Mouse (Mus musculus) intestine, embryonic 14.5 days (tissue): Measurements from ENCODE around the gene Krt72. TPM values are rescaled to one million over a fixed set of nuclear protein-coding genes. Genes with fewer than 3 reads are reported as not detected.

Source experiments
- ATAC-seq: fragments of 200-750 bp; cut with Nextera tagmentation; replicated peaks from 2 replicates; pipeline ENCODE4 v1.8.0; 2017; ENCODE audit warnings: low read depth, moderate number of reproducible peaks, moderate TSS enrichment, moderate library complexity; ENCODE audit not compliant: low FRiP score, low TSS enrichment
- DNase-seq: peaks from one replicate; pipeline ENCODE4 v3.0.0-alpha.2; 2018; ENCODE audit warnings: low spot score
- H3K27ac ChIP-seq: fragments of 300-500 bp; sonication (generic); 2 replicates; pipeline ENCODE4 v1.5.1; 2014; ENCODE audit warnings: low read depth, mild to moderate bottlenecking, control low read depth
- H3K27me3 ChIP-seq: fragments of 300-500 bp; sonication (generic); replicated peaks from 2 replicates; pipeline ENCODE4 v1.6.1; 2014; ENCODE audit warnings: low read length, control low read depth; ENCODE audit not compliant: control insufficient read depth, insufficient read depth
- H3K36me3 ChIP-seq: fragments of 300-500 bp; sonication (generic); 2 replicates; pipeline ENCODE4 v1.6.1; 2014; ENCODE audit warnings: low read length, control low read depth; ENCODE audit not compliant: control insufficient read depth, insufficient read depth
- H3K4me1 ChIP-seq: fragments of 300-500 bp; sonication (generic); replicated peaks from 2 replicates; pipeline ENCODE4 v1.6.1; 2014; ENCODE audit warnings: low read length, control low read depth, mixed read lengths; ENCODE audit not compliant: control insufficient read depth, insufficient read depth
- H3K4me2 ChIP-seq: fragments of 300-500 bp; sonication (generic); 2 replicates; pipeline ENCODE4 v1.6.1; 2014; ENCODE audit warnings: low read length
- H3K4me3 ChIP-seq: fragments of 300-500 bp; sonication (generic); 2 replicates; pipeline ENCODE4 v1.5.1; 2014; ENCODE audit warnings: low read depth, low read length, control low read depth, mixed read lengths
- H3K9ac ChIP-seq: fragments of 300-500 bp; sonication (generic); 2 replicates; pipeline ENCODE4 v1.6.1; 2014; ENCODE audit warnings: mild to moderate bottlenecking, low read length
- H3K9me3 ChIP-seq: fragments of 300-500 bp; sonication (generic); 2 replicates; pipeline ENCODE4 v1.6.1; 2016; ENCODE audit warnings: low read length, control low read depth; ENCODE audit not compliant: control insufficient read depth
- WGBS: fragments of 180-500 bp; shearing (Covaris S2); extraction: QIAGEN DNeasy Blood & Tissue Kit; methylation state at CpG from one replicate; pipeline ENCODE4 v1.1.7; 2014; 5-methylcytosine and 5-hydroxymethylcytosine counted together
- polyA plus RNA-seq: library from polyadenylated mRNA; unstranded; fragments of >200 nt; fragmentation: Nextera tagmentation; extraction: Ambion mirVana; gene quantifications from 2 replicates; pipeline ENCODE4 v1.2.1, GENCODE M21; 2014

The Krt72 gene
- polyA plus RNA-seq, result not detected in 2 replicates

- no peak for DNase-seq
- 88% methylated on average over 18 of the region's 18 CpGs for WGBS
- no peaks in the 10 kb centered on the region for H3K9me3 ChIP-seq
- no peak within 1 kb of the TSS for H3K27ac ChIP-seq
- no peak within 1 kb of the TSS for H3K4me2 ChIP-seq
- no peak within 1 kb of the TSS for H3K9ac ChIP-seq
- no peak for ATAC-seq
- no peaks in the 10 kb centered on the region for H3K4me1 ChIP-seq
- H3K4me3 ChIP-seq, result no peak within 1 kb of the TSS
- H3K36me3 ChIP-seq, result no peaks in the 10 kb centered on the region
- H3K27me3 ChIP-seq, result no peaks in the 10 kb centered on the region
Observed at GRCm38 (mm10) chr15:101786360-101786759, at the start of gene Krt72. Krt72 (minus strand) TSS chr15:101786460.

- no peak overlapping the region for H3K27ac ChIP-seq
- no peak overlapping the region for H3K9ac ChIP-seq
- H3K4me2 ChIP-seq, result no peak overlapping the region
- H3K4me3 ChIP-seq, result no peak overlapping the region
- H3K9me3 ChIP-seq, result no peaks in the 10 kb centered on the region
- WGBS, result 64% methylated on average over 5 of the region's 5 CpGs
- ATAC-seq, result no peak
- no peaks in the 10 kb centered on the region for H3K36me3 ChIP-seq
- DNase-seq, result no peak
- H3K4me1 ChIP-seq, result no peaks in the 10 kb centered on the region; the same call in 1 of the 2 replicates
- no peaks in the 10 kb centered on the region for H3K27me3 ChIP-seq
Observed at GRCm38 (mm10) chr15:101834784-101835328, 48.6 kb upstream of the Krt72 start.

- ATAC-seq (no peak), DNase-seq (no peak)
- no peaks in the 10 kb centered on the region for H3K36me3 ChIP-seq
- no peak overlapping the region for H3K4me2 ChIP-seq
- H3K4me1 ChIP-seq, result no peaks in the 10 kb centered on the region; the same call in 1 of the 2 replicates
- no peak overlapping the region for H3K4me3 ChIP-seq
- WGBS, result 32% methylated on average over 6 of the region's 6 CpGs
- H3K9me3 ChIP-seq, result no peaks in the 10 kb centered on the region
- H3K9ac ChIP-seq, result no peak overlapping the region
- no peaks in the 10 kb centered on the region for H3K27me3 ChIP-seq
- no peak overlapping the region for H3K27ac ChIP-seq
Observed at GRCm38 (mm10) chr15:101833131-101833530, 46.9 kb upstream of the Krt72 start.

- no peaks in the 10 kb centered on the region for H3K27me3 ChIP-seq
- ATAC-seq (no peak), DNase-seq (no peak)
- H3K36me3 ChIP-seq, result no peaks in the 10 kb centered on the region
- H3K4me1 ChIP-seq, result no peaks in the 10 kb centered on the region; the same call in 1 of the 2 replicates
- WGBS, result 67% methylated on average over 5 of the region's 5 CpGs
- no peak overlapping the region for H3K4me2 ChIP-seq
- H3K9ac ChIP-seq, result no peak overlapping the region
- no peak overlapping the region for H3K4me3 ChIP-seq
- H3K27ac ChIP-seq, result no peak overlapping the region
- no peaks in the 10 kb centered on the region for H3K9me3 ChIP-seq
Observed at GRCm38 (mm10) chr15:101829441-101829840, 43.2 kb upstream of the Krt72 start.

DNA sequence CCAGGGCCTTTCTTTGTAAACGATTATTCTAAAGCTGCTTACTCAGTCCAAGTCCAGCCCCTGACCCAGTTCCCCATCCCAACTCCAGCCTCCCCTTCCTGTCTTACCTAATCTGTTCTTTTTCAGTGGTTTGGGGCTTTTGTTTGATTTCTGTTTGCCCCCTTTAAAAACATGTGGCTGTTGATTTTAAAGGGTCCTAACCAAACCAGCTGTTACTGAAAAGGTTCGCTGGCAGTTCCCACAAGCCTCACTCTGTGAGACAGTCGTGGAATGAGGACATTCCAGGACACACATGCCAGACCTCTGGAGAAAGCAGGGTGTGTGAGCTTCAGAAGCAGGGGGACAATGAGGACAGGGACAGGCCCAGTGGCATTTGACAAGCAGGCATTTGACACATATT lies 35.5 kb upstream of the Krt72 start:
- H3K4me1 ChIP-seq, result no peaks in the 10 kb centered on the region
- H3K9ac ChIP-seq, result no peak overlapping the region
- DNase-seq (no peak), ATAC-seq (no peak)
- H3K4me3 ChIP-seq, result no peak overlapping the region
- H3K36me3 ChIP-seq, result no peaks in the 10 kb centered on the region
- no peak overlapping the region for H3K27ac ChIP-seq
- H3K9me3 ChIP-seq, result no peaks in the 10 kb centered on the region
- no peaks in the 10 kb centered on the region for H3K27me3 ChIP-seq
- H3K4me2 ChIP-seq, result no peak overlapping the region
- WGBS, result 15% methylated on average over 3 of the region's 3 CpGs

DNA sequence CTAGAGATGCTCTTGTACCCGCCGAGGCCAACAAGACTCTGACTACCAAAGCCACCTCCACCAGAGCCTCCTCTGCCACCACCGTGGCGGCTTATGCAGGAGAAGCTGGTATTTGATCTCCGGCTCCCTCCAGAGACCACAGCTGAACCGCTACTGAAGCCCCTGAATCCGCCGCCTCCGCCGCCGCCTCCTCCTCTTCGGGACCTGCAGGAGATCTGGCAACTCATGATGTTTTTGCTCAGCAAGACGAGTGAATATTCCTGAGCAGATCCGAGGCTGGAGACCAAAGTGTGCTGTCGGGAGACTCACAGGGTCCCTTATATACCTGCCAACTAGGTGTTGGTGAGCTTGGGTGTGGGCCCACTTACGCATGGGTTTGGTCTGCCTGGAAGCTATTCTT lies 31.6 kb upstream of the Krt72 start, which contains the start of gene Krt2:
Gene Krt2 (minus strand): TSS at position 295 of the 400 bp plus-strand sequence.
- H3K4me3 ChIP-seq, result no peak within 1 kb of the TSS
- DNase-seq (no peak), ATAC-seq (no peak)
- H3K4me2 ChIP-seq, result no peak within 1 kb of the TSS
- 73% methylated on average over 16 of the region's 16 CpGs for WGBS
- H3K9ac ChIP-seq, result no peak within 1 kb of the TSS
- no peaks in the 10 kb centered on the region for H3K4me1 ChIP-seq
- no peak within 1 kb of the TSS for H3K27ac ChIP-seq
- H3K9me3 ChIP-seq, result no peaks in the 10 kb centered on the region
- H3K36me3 ChIP-seq, result no peaks in the 10 kb centered on the region
- H3K27me3 ChIP-seq, result no peaks in the 10 kb centered on the region

DNA sequence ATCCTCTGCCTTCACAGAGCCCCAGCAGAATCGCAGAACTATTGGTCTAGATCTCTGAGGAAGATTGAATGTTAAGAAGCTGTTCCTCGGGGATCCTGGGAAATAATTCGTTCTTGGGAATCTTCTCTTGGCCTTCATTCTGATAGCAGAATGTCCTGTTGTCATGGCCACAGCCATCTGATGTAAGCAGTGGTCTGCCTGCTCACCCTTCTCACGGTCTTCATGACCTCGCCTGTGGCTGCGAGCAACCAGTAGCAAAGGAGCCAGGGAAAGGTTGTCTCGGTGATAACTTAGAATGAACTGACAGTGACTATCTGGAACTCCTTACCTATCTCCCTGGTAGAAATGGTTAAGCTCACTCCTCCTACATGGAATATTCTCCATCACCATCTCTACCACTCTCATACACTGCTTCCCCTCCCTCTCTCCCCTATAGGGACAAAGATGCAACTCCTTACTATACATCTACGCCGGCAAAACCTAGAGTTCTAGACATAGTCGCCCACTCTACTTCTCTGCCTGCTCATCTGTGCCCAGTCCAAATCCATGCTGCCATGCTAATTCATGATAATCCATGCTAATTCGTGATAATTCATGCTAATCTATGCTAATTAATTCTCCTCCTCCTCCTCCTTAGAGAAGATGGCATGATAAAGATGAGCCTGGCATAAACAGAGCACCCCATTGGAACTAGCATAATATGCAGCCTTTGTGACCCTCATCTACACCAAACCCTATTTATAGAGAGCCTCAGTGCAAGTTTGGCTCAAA lies 17.0 kb upstream of the Krt72 start:
- Histone ChIP-seq H3K4me2 (no peak overlapping the region), H3K36me3 (no peaks in the 10 kb centered on the region), H3K4me1 (no peaks in the 10 kb centered on the region), H3K27me3 (no peaks in the 10 kb centered on the region), H3K9ac (no peak overlapping the region), H3K4me3 (no peak overlapping the region), H3K27ac (no peak overlapping the region), H3K9me3 (no peaks in the 10 kb centered on the region)
- WGBS, result 82% methylated on average over 11 of the region's 11 CpGs
- no peak for DNase-seq
- no peak for ATAC-seq

DNA sequence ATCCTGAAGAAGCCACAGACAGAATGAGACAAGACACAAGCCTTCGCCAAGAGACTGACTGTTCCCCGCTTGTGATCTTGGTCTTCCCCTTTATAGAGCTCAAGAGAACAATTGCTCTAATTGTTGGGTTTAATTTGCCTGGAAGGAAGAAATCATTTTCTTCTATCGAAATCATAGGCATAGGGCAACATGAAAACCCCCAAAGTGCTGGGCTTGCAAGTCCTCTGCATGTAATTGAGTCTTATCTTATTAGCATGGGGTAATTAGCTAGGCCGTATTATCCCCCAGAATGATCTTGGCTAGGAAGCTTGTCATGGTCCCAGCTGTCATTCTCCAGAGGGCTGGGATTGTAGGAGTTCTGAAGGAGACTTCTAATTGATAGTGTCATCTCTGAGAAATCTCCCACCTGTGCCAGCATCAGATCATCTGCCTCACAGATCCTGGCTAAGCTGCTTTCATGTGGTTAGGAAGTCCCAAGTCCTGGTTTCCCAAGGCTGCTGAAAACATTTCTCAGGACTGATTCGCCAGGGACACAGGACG lies 16.1 kb upstream of the Krt72 start, which contains the start of gene Krt73:
Gene Krt73 (minus strand): TSS at position 51 of the 540 bp plus-strand sequence.
- Histone ChIP-seq H3K4me3 (no peak within 1 kb of the TSS), H3K4me2 (no peak within 1 kb of the TSS), H3K9me3 (no peaks in the 10 kb centered on the region), H3K4me1 (no peaks in the 10 kb centered on the region), H3K27me3 (no peaks in the 10 kb centered on the region), H3K27ac (no peak within 1 kb of the TSS), H3K9ac (no peak within 1 kb of the TSS), H3K36me3 (no peaks in the 10 kb centered on the region)
- WGBS, result 80% methylated on average over 6 of the region's 6 CpGs
- DNase-seq, result no peak
- no peak for ATAC-seq
